Mouse (Mus musculus) midbrain, embryonic 15.5 days (tissue): Measurements from ENCODE around the gene Pappa2. TPM values are rescaled to one million over a fixed set of nuclear protein-coding genes. Genes with fewer than 3 reads are reported as not detected.

ENCODE experiments used
- ATAC-seq: fragments of 200-750 bp; cut with Nextera tagmentation; replicated peaks from 2 replicates; pipeline ENCODE4 v1.8.0; 2017; ENCODE audit warnings: moderate TSS enrichment
- H3K27ac ChIP-seq: fragments of 300-500 bp; sonication (generic); 2 replicates; pipeline ENCODE4 v1.5.1; 2015; ENCODE audit warnings: mild to moderate bottlenecking, inconsistent platforms
- H3K27me3 ChIP-seq: fragments of 300-500 bp; sonication (generic); replicated peaks from 2 replicates; pipeline ENCODE4 v1.6.1; 2015; ENCODE audit warnings: inconsistent platforms
- H3K36me3 ChIP-seq: fragments of 300-500 bp; sonication (generic); replicated peaks from 2 replicates; pipeline ENCODE4 v1.6.1; 2015; ENCODE audit warnings: inconsistent platforms
- H3K4me1 ChIP-seq: fragments of 300-500 bp; sonication (generic); 2 replicates; pipeline ENCODE4 v1.6.1; 2015; ENCODE audit warnings: inconsistent platforms
- H3K4me2 ChIP-seq: fragments of 300-500 bp; sonication (generic); 2 replicates; pipeline ENCODE4 v1.6.1; 2015; ENCODE audit warnings: inconsistent platforms, mild to moderate bottlenecking, moderate library complexity
- H3K4me3 ChIP-seq: fragments of 300-500 bp; sonication (generic); 2 replicates; pipeline ENCODE4 v1.5.1; 2015; ENCODE audit warnings: mild to moderate bottlenecking, inconsistent platforms
- H3K9ac ChIP-seq: fragments of 300-500 bp; sonication (generic); 2 replicates; pipeline ENCODE4 v1.6.1; 2015; ENCODE audit warnings: mild to moderate bottlenecking, inconsistent platforms
- H3K9me3 ChIP-seq: fragments of 300-500 bp; sonication (generic); 2 replicates; pipeline ENCODE4 v1.6.1; 2016; ENCODE audit warnings: inconsistent platforms
- WGBS: fragments of 180-500 bp; shearing (Covaris S2); methylation state at CpG from one replicate; pipeline ENCODE4 v1.1.7; 2015; ENCODE audit warnings: mixed read lengths; 5-methylcytosine and 5-hydroxymethylcytosine counted together
- polyA plus RNA-seq: library from polyadenylated mRNA; unstranded; fragments of >200 nt; fragmentation: Nextera tagmentation; extraction: Ambion mirVana; gene quantifications from 2 replicates; pipeline ENCODE4 v1.2.1, GENCODE M21; 2015

Gene Pappa2
- polyA plus RNA-seq, 1 experiment from 2014 or later, result 0.63 TPM

- no peaks in the 10 kb centered on the region for H3K9me3 ChIP-seq
- H3K4me3 ChIP-seq, result no peak overlapping the region
- H3K4me2 ChIP-seq, result no peak overlapping the region
- H3K36me3 ChIP-seq, result no peaks in the 10 kb centered on the region
- H3K4me1 ChIP-seq, result no peaks in the 10 kb centered on the region
- H3K9ac ChIP-seq, result no peak overlapping the region
- WGBS, result 81% methylated on average over 3 of the region's 3 CpGs
- ATAC-seq, result no peak
- no peaks in the 10 kb centered on the region for H3K27me3 ChIP-seq
- no peak overlapping the region for H3K27ac ChIP-seq
These were observed 104.8 kb downstream of the Pappa2 start for GRCm38 (mm10) chr1:158875487-158875886.

GRCm38 (mm10) chr1:158874552-158875077, 105.7 kb downstream of the Pappa2 start:
- no peak overlapping the region for H3K27ac ChIP-seq
- H3K36me3 ChIP-seq, result no peaks in the 10 kb centered on the region
- H3K9me3 ChIP-seq, result no peaks in the 10 kb centered on the region
- H3K4me2 ChIP-seq, result no peak overlapping the region
- no peak overlapping the region for H3K4me3 ChIP-seq
- no peak overlapping the region for H3K9ac ChIP-seq
- H3K27me3 ChIP-seq, result no peaks in the 10 kb centered on the region
- no peak for ATAC-seq
- WGBS, result 91% methylated on average over 2 of the region's 2 CpGs
- no peaks in the 10 kb centered on the region for H3K4me1 ChIP-seq

GRCm38 (mm10) chr1:158873631-158874030, 106.7 kb downstream of the Pappa2 start:
- no peaks in the 10 kb centered on the region for H3K36me3 ChIP-seq
- 82% methylated on average over 1 of the region's 1 CpGs for WGBS
- ATAC-seq, result no peak

GRCm38 (mm10) chr1:158871401-158871800, 108.9 kb downstream of the Pappa2 start:
- Histone ChIP-seq H3K27ac (no peak overlapping the region), H3K4me1 (no peaks in the 10 kb centered on the region), H3K4me2 (no peak overlapping the region), H3K4me3 (no peak overlapping the region), H3K9ac (no peak overlapping the region), H3K27me3 (no peaks in the 10 kb centered on the region), H3K9me3 (no peaks in the 10 kb centered on the region), H3K36me3 (no peaks in the 10 kb centered on the region)
- no peak for ATAC-seq
- 93% methylated on average over 2 of the region's 2 CpGs for WGBS

More at GRCm38 (mm10) chr1:158873631-158874030, 106.7 kb downstream of the Pappa2 start:
- Histone ChIP-seq H3K9ac (no peak overlapping the region), H3K4me2 (no peak overlapping the region), H3K4me1 (no peaks in the 10 kb centered on the region), H3K27ac (no peak overlapping the region), H3K9me3 (no peaks in the 10 kb centered on the region), H3K27me3 (no peaks in the 10 kb centered on the region), H3K4me3 (no peak overlapping the region)

GRCm38 (mm10) chr1:158860190-158860589, 120.1 kb downstream of the Pappa2 start:
- H3K4me1 ChIP-seq, result no peaks in the 10 kb centered on the region
- ATAC-seq, result no peak
- 78% methylated on average over 5 of the region's 5 CpGs for WGBS
- H3K27me3 ChIP-seq, result no peaks in the 10 kb centered on the region
- no peaks in the 10 kb centered on the region for H3K36me3 ChIP-seq
- no peak overlapping the region for H3K27ac ChIP-seq
- no peak overlapping the region for H3K9ac ChIP-seq
- no peak overlapping the region for H3K4me3 ChIP-seq
- H3K9me3 ChIP-seq, result no peaks in the 10 kb centered on the region
- H3K4me2 ChIP-seq, result no peak overlapping the region

- H3K9ac ChIP-seq, result no peak overlapping the region
- H3K4me2 ChIP-seq, result no peak overlapping the region
- ATAC-seq, result no peak
- WGBS, result 70% methylated on average over 5 of the region's 5 CpGs
- no peaks in the 10 kb centered on the region for H3K9me3 ChIP-seq
- H3K4me3 ChIP-seq, result no peak overlapping the region
- no peaks in the 10 kb centered on the region for H3K27me3 ChIP-seq
- no peaks in the 10 kb centered on the region for H3K4me1 ChIP-seq
- H3K36me3 ChIP-seq, result no peaks in the 10 kb centered on the region
- no peak overlapping the region for H3K27ac ChIP-seq
These were observed 126.1 kb downstream of the Pappa2 start for GRCm38 (mm10) chr1:158853936-158854882.

GRCm38 (mm10) chr1:158852836-158853567, 127.3 kb downstream of the Pappa2 start:
- H3K9me3 ChIP-seq, result no peaks in the 10 kb centered on the region
- ATAC-seq, result no peak
- H3K9ac ChIP-seq, result no peak overlapping the region
- no peak overlapping the region for H3K4me3 ChIP-seq
- no peaks in the 10 kb centered on the region for H3K4me1 ChIP-seq
- WGBS, result 90% methylated on average over 14 of the region's 14 CpGs
- H3K36me3 ChIP-seq, result no peaks in the 10 kb centered on the region
- no peaks in the 10 kb centered on the region for H3K27me3 ChIP-seq
- H3K4me2 ChIP-seq, result no peak overlapping the region
- H3K27ac ChIP-seq, result no peak overlapping the region

- no peak overlapping the region for H3K4me2 ChIP-seq
- H3K9ac ChIP-seq, result no peak overlapping the region
- no peaks in the 10 kb centered on the region for H3K9me3 ChIP-seq
- H3K27me3 ChIP-seq, result no peaks in the 10 kb centered on the region
- H3K4me1 ChIP-seq, result no peaks in the 10 kb centered on the region
- WGBS, result 81% methylated on average over 3 of the region's 3 CpGs
- no peak for ATAC-seq
- H3K4me3 ChIP-seq, result no peak overlapping the region
- no peaks in the 10 kb centered on the region for H3K36me3 ChIP-seq
- no peak overlapping the region for H3K27ac ChIP-seq
These were observed 129.8 kb downstream of the Pappa2 start for GRCm38 (mm10) chr1:158850459-158850858.

GRCm38 (mm10) chr1:158844604-158845003, 135.7 kb downstream of the Pappa2 start:
- WGBS, result 67% methylated on average over 10 of the region's 10 CpGs
- no peak overlapping the region for H3K9ac ChIP-seq
- no peak overlapping the region for H3K27ac ChIP-seq
- H3K4me3 ChIP-seq, result no peak overlapping the region
- H3K9me3 ChIP-seq, result no peaks in the 10 kb centered on the region
- H3K27me3 ChIP-seq, result no peaks in the 10 kb centered on the region
- H3K36me3 ChIP-seq, result no peaks in the 10 kb centered on the region
- ATAC-seq, result no peak
- no peaks in the 10 kb centered on the region for H3K4me1 ChIP-seq
- H3K4me2 ChIP-seq, result no peak overlapping the region

GRCm38 (mm10) chr1:158837151-158837550, 143.1 kb downstream of the Pappa2 start:
- Histone ChIP-seq H3K4me1 (no peaks in the 10 kb centered on the region), H3K27me3 (no peaks in the 10 kb centered on the region), H3K27ac (no peak overlapping the region), H3K9me3 (no peaks in the 10 kb centered on the region), H3K9ac (no peak overlapping the region), H3K4me2 (no peak overlapping the region), H3K36me3 (no peaks in the 10 kb centered on the region), H3K4me3 (no peak overlapping the region)
- 87% methylated on average over 4 of the region's 4 CpGs for WGBS
- ATAC-seq, result no peak

GRCm38 (mm10) chr1:158830152-158830551, 150.1 kb downstream of the Pappa2 start:
- Histone ChIP-seq H3K4me3 (no peak overlapping the region), H3K27ac (no peak overlapping the region), H3K4me1 (no peaks in the 10 kb centered on the region), H3K36me3 (no peaks in the 10 kb centered on the region), H3K9me3 (no peaks in the 10 kb centered on the region), H3K27me3 (no peaks in the 10 kb centered on the region), H3K4me2 (no peak overlapping the region), H3K9ac (no peak overlapping the region)
- WGBS, result 84% methylated on average over 3 of the region's 3 CpGs
- ATAC-seq, result no peak

- Histone ChIP-seq H3K4me2 (no peak overlapping the region), H3K27me3 (no peaks in the 10 kb centered on the region), H3K9ac (no peak overlapping the region), H3K4me1 (no peaks in the 10 kb centered on the region), H3K27ac (no peak overlapping the region), H3K9me3 (no peaks in the 10 kb centered on the region), H3K4me3 (no peak overlapping the region), H3K36me3 (no peaks in the 10 kb centered on the region)
- no peak for ATAC-seq
These were observed 152.4 kb downstream of the Pappa2 start for GRCm38 (mm10) chr1:158827931-158828330.
